Mouse (Mus musculus) bone marrow macrophage, adult 2 months (primary cell): ENCODE results near the gene Smad3.

Experiments
- CTCF ChIP-seq: IDR thresholded peaks from 2 replicates; pipeline ENCODE4 v1.5.1; 2012; ENCODE audit warnings: low read depth, mild to moderate bottlenecking, low read length, moderate library complexity
- POLR2A ChIP-seq: IDR thresholded peaks from 2 replicates; pipeline ENCODE4 v1.6.1; 2012; ENCODE audit warnings: mild to moderate bottlenecking, low read depth, low read length, borderline replicate concordance

DNA sequence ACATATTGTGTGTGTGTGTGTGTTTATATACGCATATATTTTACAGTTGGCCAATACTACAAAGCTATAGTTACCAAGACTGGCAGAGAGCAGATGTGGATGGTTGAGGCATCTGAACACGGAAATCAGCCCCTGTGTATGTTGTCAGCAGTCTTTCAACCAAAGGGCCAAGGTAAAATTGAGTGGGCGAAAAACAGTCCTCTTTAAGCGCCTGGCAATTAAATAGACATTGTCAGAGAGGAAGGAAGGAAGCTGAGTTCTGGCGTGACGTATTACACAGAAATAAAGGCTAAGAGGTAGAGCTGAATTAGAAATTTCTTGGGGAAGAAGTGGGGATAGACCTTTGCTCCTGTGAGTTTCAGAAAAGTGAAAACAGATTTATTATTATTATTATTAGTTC lies 43.2 kb downstream of the Smad3 start:
- no peak for TF ChIP-seq POLR2A
- no peak for TF ChIP-seq CTCF
